Mouse (Mus musculus) MEL (cell line): ENCODE measurements at regions not wholly inside any gene's neighbourhood (a gene's known extent, or its start where the extent isn't known, plus 50 kb on each side); places are given as distances from the start of the nearest gene placed in this dataset.

Experiments
- DNase-seq: peaks from one replicate; pipeline ENCODE4 v3.0.0; 2011; ENCODE audit warnings: low read depth, low spot score
- H3K27ac ChIP-seq: 2 replicates; pipeline ENCODE4 v1.5.1; 2012; ENCODE audit warnings: low read depth, mild to moderate bottlenecking, control low read depth, low read length, moderate library complexity; ENCODE audit not compliant: control insufficient read depth
- H3K27me3 ChIP-seq, 2 experiments: fragments of 150-350 bp in 1 of 2; sonication (generic) in 1 of 2; 2 replicates each; pipeline ENCODE4 v1.6.1; 2012; ENCODE audit warnings: low read length in 2 of 2, mild to moderate bottlenecking in 2 of 2, improper control_type of control experiment in 1 of 2, moderate library complexity in 1 of 2; ENCODE audit not compliant: insufficient read depth in 2 of 2, control insufficient read depth in 1 of 2
- H3K36me3 ChIP-seq, 2 experiments: 2 replicates each; pipeline ENCODE4 v1.6.1; 2012 to 2014; ENCODE audit warnings: low read length in 2 of 2, improper control_type of control experiment in 1 of 2, inconsistent platforms in 1 of 2, mild to moderate bottlenecking in 1 of 2; ENCODE audit not compliant: insufficient read depth in 2 of 2, control insufficient read depth in 1 of 2
- H3K4me1 ChIP-seq, 2 experiments: fragments of 150-350 bp in 1 of 2; sonication (generic) in 1 of 2; 2 replicates each; pipeline ENCODE4 v1.6.1; 2012; ENCODE audit warnings: low read length in 2 of 2, improper control_type of control experiment in 1 of 2, mild to moderate bottlenecking in 1 of 2; ENCODE audit not compliant: insufficient read depth in 2 of 2, control insufficient read depth in 1 of 2
- H3K4me3 ChIP-seq, 2 experiments: fragments of 150-350 bp in 1 of 2; sonication (generic) in 1 of 2; 2 replicates each; pipeline ENCODE4 v1.5.1; 2012; ENCODE audit warnings: low read depth in 2 of 2, low read length in 2 of 2, mild to moderate bottlenecking in 2 of 2, moderate library complexity in 2 of 2, control low read depth in 1 of 2, improper control_type of control experiment in 1 of 2; ENCODE audit not compliant: control insufficient read depth in 1 of 2, insufficient read depth in 1 of 2
- H3K79me2 ChIP-seq: 2 replicates; pipeline ENCODE4 v1.6.1; 2012; ENCODE audit warnings: mild to moderate bottlenecking, low read length, moderate library complexity; ENCODE audit not compliant: control insufficient read depth, poor library complexity, insufficient read depth
- H3K9ac ChIP-seq: 2 replicates; pipeline ENCODE4 v1.6.1; 2012; ENCODE audit warnings: low read depth, mild to moderate bottlenecking, control low read depth, low read length, moderate library complexity; ENCODE audit not compliant: control insufficient read depth, poor library complexity, severe bottlenecking
- H3K9me3 ChIP-seq: fragments of 150-350 bp; sonication (generic); replicated peaks from 2 replicates; pipeline ENCODE4 v1.6.1; 2012; ENCODE audit warnings: mild to moderate bottlenecking, low read length, improper control_type of control experiment, moderate library complexity; ENCODE audit not compliant: insufficient read depth
- BHLHE40 ChIP-seq: IDR thresholded peaks from 2 replicates; pipeline ENCODE4 v1.6.1; 2012; ENCODE audit warnings: low read depth, mild to moderate bottlenecking, inconsistent platforms, low read length, improper control_type of control experiment, borderline replicate concordance
- CHD2 ChIP-seq: IDR thresholded peaks from 2 replicates; pipeline ENCODE4 v1.6.1; 2011; ENCODE audit warnings: low read length, improper control_type of control experiment
- CTCF ChIP-seq, 3 experiments: IDR thresholded peaks in 2 of 3; conservative IDR thresholded peaks in 1 of 3; 2 replicates each; pipeline ENCODE4 v1.5.1; 2011 to 2012; ENCODE audit warnings: low read length in 3 of 3, low read depth in 2 of 3, mild to moderate bottlenecking in 2 of 3, improper control_type of control experiment in 1 of 3, inconsistent platforms in 1 of 3, mixed read lengths in 1 of 3, moderate library complexity in 1 of 3; ENCODE audit not compliant: control insufficient read depth in 1 of 3, insufficient read depth in 1 of 3, poor library complexity in 1 of 3, severe bottlenecking in 1 of 3
- E2F4 ChIP-seq: IDR thresholded peaks from 2 replicates; pipeline ENCODE4 v1.6.1; 2011; ENCODE audit warnings: low read depth, low read length, improper control_type of control experiment, borderline replicate concordance
- ELF1 ChIP-seq: IDR thresholded peaks from 2 replicates; pipeline ENCODE4 v1.6.1; 2014; ENCODE audit warnings: low read depth, mild to moderate bottlenecking, inconsistent platforms, low read length, improper control_type of control experiment, moderate library complexity
- ETS1 ChIP-seq: IDR thresholded peaks from 2 replicates; pipeline ENCODE4 v1.6.1; 2012; ENCODE audit warnings: low read depth, mild to moderate bottlenecking, inconsistent platforms, low read length, improper control_type of control experiment, moderate library complexity
- GABPA ChIP-seq: IDR thresholded peaks from 2 replicates; pipeline ENCODE4 v1.6.1; 2012; ENCODE audit warnings: low read depth, mild to moderate bottlenecking, inconsistent platforms, low read length, improper control_type of control experiment, moderate library complexity
- GATA1 ChIP-seq: IDR thresholded peaks from 2 replicates; pipeline ENCODE4 v1.6.1; 2011; ENCODE audit warnings: low read depth, low read length, improper control_type of control experiment
- HCFC1 ChIP-seq: IDR thresholded peaks from 2 replicates; pipeline ENCODE4 v1.6.1; 2012; ENCODE audit warnings: low read depth, mild to moderate bottlenecking, inconsistent platforms, low read length, improper control_type of control experiment, moderate library complexity
- JUND ChIP-seq: IDR thresholded peaks from 2 replicates; pipeline ENCODE4 v1.6.1; 2011; ENCODE audit warnings: low read depth, mild to moderate bottlenecking, improper control_type of control experiment, low read length
- KAT2A ChIP-seq: conservative IDR thresholded peaks from 2 replicates; pipeline ENCODE4 v1.6.1; 2012; ENCODE audit warnings: low read depth, low read length, improper control_type of control experiment, inconsistent platforms
- MAFK ChIP-seq: IDR thresholded peaks from 2 replicates; pipeline ENCODE4 v1.6.1; 2011; ENCODE audit warnings: low read depth, mild to moderate bottlenecking, low read length, improper control_type of control experiment, borderline replicate concordance
- MAZ ChIP-seq: IDR thresholded peaks from 2 replicates; pipeline ENCODE4 v1.6.1; 2012; ENCODE audit warnings: low read depth, mild to moderate bottlenecking, inconsistent platforms, low read length, improper control_type of control experiment
- MYB ChIP-seq: IDR thresholded peaks from 2 replicates; pipeline ENCODE4 v1.6.1; 2011; ENCODE audit warnings: mild to moderate bottlenecking, low read depth, low read length, improper control_type of control experiment
- NRF1 ChIP-seq: IDR thresholded peaks from 2 replicates; pipeline ENCODE4 v1.6.1; 2014; ENCODE audit warnings: low read depth, mild to moderate bottlenecking, inconsistent platforms, low read length, improper control_type of control experiment, moderate library complexity; ENCODE audit not compliant: poor library complexity, insufficient read depth, severe bottlenecking
- POLR2A ChIP-seq, 2 experiments: IDR thresholded peaks; 2 replicates each; pipeline ENCODE4 v1.6.1; 2011 to 2012; ENCODE audit warnings: low read length in 2 of 2, mild to moderate bottlenecking in 2 of 2, control low read depth in 1 of 2, improper control_type of control experiment in 1 of 2, low read depth in 1 of 2, moderate library complexity in 1 of 2; ENCODE audit not compliant: control insufficient read depth in 1 of 2, insufficient read depth in 1 of 2, poor library complexity in 1 of 2
- RAD21 ChIP-seq: IDR thresholded peaks from 2 replicates; pipeline ENCODE4 v1.6.1; 2011; ENCODE audit warnings: mild to moderate bottlenecking, low read depth, low read length, improper control_type of control experiment
- SMC3 ChIP-seq: IDR thresholded peaks from 2 replicates; pipeline ENCODE4 v1.6.1; 2011; ENCODE audit warnings: low read depth, low read length, improper control_type of control experiment
- UBTF ChIP-seq: IDR thresholded peaks from 2 replicates; pipeline ENCODE4 v1.6.1; 2012; ENCODE audit warnings: low read depth, mild to moderate bottlenecking, inconsistent platforms, low read length, improper control_type of control experiment, moderate library complexity, borderline replicate concordance; ENCODE audit not compliant: insufficient read depth
- ZMIZ1 ChIP-seq: IDR thresholded peaks from 2 replicates; pipeline ENCODE4 v1.6.1; 2012; ENCODE audit warnings: low read depth, mild to moderate bottlenecking, inconsistent platforms, low read length, improper control_type of control experiment, moderate library complexity

DNA sequence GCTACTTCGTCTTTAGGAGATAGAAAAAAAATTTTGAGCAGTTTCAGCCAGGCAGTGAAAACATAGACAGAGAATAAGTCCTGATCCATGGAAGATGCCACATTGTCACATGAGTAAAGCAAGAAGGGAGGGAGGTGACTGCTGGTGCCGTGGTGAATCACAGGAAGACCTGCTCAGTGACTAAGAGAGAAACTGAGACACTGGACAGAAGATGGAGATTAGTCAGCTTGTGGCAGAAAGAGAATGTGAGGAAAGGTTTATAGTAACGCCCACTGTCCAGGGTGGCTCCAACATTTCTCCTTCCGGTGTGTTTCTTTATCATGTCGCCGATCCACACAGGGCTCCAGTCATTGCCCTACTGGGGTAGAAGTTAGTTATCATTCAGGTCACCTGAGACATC is 339.6 kb downstream of the Foxa2 start:
- DNase-seq = no peak
- Histone ChIP-seq H3K27me3 (no peaks in the 10 kb centered on the region), H3K4me1 (no peaks in the 10 kb centered on the region), H3K36me3 (no peaks in the 10 kb centered on the region), H3K9ac (no peak overlapping the region), H3K79me2 (no peaks in the 10 kb centered on the region), H3K4me3 (no peak overlapping the region), H3K9me3 (no peaks in the 10 kb centered on the region), H3K27ac (no peak overlapping the region)
- TF ChIP-seq GABPA (no peak), GATA1 (no peak), E2F4 (no peak), ETS1 (no peak), NRF1 (no peak)

DNA sequence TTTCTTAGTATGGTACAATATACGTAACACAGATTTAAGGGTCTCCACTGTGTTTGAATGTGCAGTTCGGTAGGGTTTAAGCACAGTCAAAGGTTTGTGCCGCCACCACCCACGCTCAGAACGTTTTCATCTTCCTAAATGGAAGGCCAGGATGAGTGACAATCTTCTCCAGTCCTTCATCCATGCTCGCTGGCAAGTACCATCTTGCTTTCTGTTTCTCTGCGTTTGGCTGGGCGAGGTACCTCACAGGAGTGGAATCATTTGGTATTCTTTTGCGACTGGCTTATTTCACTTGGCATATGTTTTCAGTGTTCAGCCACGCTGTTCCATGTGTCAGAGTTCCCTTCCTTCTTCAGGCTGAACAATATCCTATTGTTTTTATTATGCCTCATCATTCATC is 342.3 kb downstream of the Pax1 start:
- Histone ChIP-seq H3K9ac (no peak overlapping the region), H3K4me1 (no peaks in the 10 kb centered on the region), H3K79me2 (no peaks in the 10 kb centered on the region), H3K27me3 (no peaks in the 10 kb centered on the region), H3K9me3 (no peaks in the 10 kb centered on the region; the same call in 1 of the 2 replicates), H3K4me3 (no peak overlapping the region), H3K27ac (no peak overlapping the region), H3K36me3 (no peaks in the 10 kb centered on the region)
- no peak for TF ChIP-seq ZMIZ1
- no peak for TF ChIP-seq JUND
- TF ChIP-seq SMC3 = no peak
- no peak for TF ChIP-seq BHLHE40
- TF ChIP-seq ELF1 = no peak
- no peak for TF ChIP-seq MAFK
- no peak for TF ChIP-seq RAD21
- DNase-seq = no peak

DNA sequence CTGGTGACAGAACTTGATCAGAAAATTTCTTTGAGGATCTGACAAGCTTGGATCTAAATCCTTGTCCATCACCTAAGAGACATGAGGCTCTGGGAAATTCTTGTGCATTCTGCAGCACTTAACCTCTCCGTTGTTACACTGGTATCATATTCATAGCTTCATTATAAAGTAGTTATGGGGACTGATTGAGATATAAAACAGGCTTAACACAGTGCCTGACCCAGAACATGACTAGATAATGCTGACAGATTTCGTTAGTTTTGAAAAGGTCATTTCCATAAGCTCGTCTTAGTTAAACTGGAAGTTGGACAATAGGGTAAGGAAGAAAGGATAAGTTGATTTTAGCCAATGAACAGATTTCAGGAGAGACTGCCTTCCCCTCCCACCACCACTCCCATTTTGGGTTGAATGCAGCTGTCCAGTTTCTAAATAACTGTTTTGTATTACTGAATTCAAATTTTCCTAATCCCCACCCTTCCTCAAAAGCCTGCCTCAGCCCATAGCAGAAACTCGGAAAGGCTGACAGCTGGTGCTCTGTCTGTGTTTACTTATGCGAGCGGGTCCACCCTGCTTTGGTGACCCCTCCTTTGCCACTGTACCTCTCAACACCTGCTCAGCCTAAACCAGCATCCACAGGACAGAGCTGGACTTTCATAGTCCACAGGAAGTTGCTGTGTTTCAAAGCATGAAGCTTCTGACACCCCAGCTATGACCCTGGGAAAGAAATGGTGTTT is 340.8 kb downstream of the Pax1 start:
- TF ChIP-seq MAZ (no peak), CTCF (IDR thresholded peaks at IDR 0.05 in 2 of 3, conservative IDR thresholded peaks at IDR 0.05 in 1 of 3; ENCODE audit: control insufficient read depth in 1 of 3, insufficient read depth in 1 of 3, low read depth in 2 of 3, low read length in 3 of 3, poor library complexity in 1 of 3, severe bottlenecking in 1 of 3) (no peak), SMC3 (no peak), HCFC1 (no peak), CHD2 (no peak), NRF1 (no peak), POLR2A (IDR thresholded peaks at IDR 0.05; ENCODE audit: control insufficient read depth in 1 of 2, insufficient read depth in 1 of 2, low read depth in 1 of 2, low read length in 2 of 2, poor library complexity in 1 of 2) (no peak), ETS1 (no peak), KAT2A (no peak), UBTF (no peak), MAFK (no peak), MYB (no peak)

More for the DNA sequence above, 340.8 kb downstream of the Pax1 start:
- Histone ChIP-seq H3K79me2 (no peaks in the 10 kb centered on the region), H3K36me3 (no peaks in the 10 kb centered on the region), H3K9ac (no peak overlapping the region), H3K4me1 (no peaks in the 10 kb centered on the region), H3K27me3 (no peaks in the 10 kb centered on the region), H3K9me3 (no peaks in the 10 kb centered on the region; the same call in 1 of the 2 replicates), H3K4me3 (no peak overlapping the region), H3K27ac (no peak overlapping the region)
- no peak for DNase-seq
